17 mouse cellular contexts compared by ENCODE assay signal in the genomic region with DNA sequence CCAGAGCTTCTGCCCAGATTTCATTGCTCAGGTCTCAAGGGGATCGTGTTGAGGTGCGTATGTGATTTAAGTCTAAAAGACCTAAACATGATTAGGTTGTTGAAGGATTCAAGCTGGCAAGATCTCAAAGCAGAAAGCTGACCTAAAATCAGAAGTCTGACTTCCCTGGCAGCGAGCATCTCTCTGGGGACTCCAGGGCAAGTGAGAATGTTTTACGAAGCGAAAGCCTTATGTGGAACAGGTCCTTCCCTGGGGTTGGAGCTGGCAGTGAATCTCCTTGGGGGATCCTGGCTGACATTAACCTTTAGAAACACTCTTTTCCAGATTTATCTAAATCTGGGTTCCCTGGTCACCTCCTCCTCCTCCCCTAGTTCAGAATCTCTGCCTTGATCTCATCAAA.
DNase-seq lines count a peak whose midpoint lies in the region.
"Had no signal": no experiment of that assay in that cellular context is flagged by ENCODE, and none has a peak within 500 bp of the region (broad histone marks: within the 10 kb centered on the region; RNA-seq: fewer than 3 reads in every experiment).

No protein-coding gene starts in this region.

- no peaks in the 10 kb centered on the region for H3K9me3 ChIP-seq in heart, embryonic 10.5 days
- H3K9me3 ChIP-seq in embryonic facial prominence, embryonic 10.5 days = no peaks in the 10 kb centered on the region
- H3K9me3 ChIP-seq: embryonic facial prominence, embryonic 13.5 days; embryonic facial prominence, embryonic 15.5 days; forebrain, embryonic 10.5 days; forebrain, embryonic 12.5 days had no signal

- H3K27ac ChIP-seq in heart, embryonic 10.5 days = 0 out of 2 replicates have a peak overlapping the region, but pooled peaks have one; percentile 4
- H3K27ac ChIP-seq in brown adipose tissue, adult 24 weeks (replicated peaks; ENCODE audit: low read depth, low read length) = peak overlapping the region; percentile 74
- H3K27ac ChIP-seq in embryonic facial prominence, embryonic 10.5 days (replicated peaks) = no peak overlapping the region; the same call in 1 of the 2 replicates
- H3K27ac ChIP-seq: embryonic facial prominence, embryonic 13.5 days; embryonic facial prominence, embryonic 15.5 days; forebrain, embryonic 10.5 days; forebrain, embryonic 12.5 days had no signal

- H3K36me3 ChIP-seq in heart, embryonic 10.5 days = no peaks in the 10 kb centered on the region
- no peaks in the 10 kb centered on the region for H3K36me3 ChIP-seq in embryonic facial prominence, embryonic 10.5 days (replicated peaks)
- H3K36me3 ChIP-seq: embryonic facial prominence, embryonic 13.5 days; embryonic facial prominence, embryonic 15.5 days; forebrain, embryonic 10.5 days; forebrain, embryonic 12.5 days had no signal

- H3K4me3 ChIP-seq in heart, embryonic 10.5 days = no peak overlapping the region
- no peak overlapping the region for H3K4me3 ChIP-seq in brown adipose tissue, adult 24 weeks (ENCODE audit: insufficient read depth, low read depth, low read length)
- no peak overlapping the region for H3K4me3 ChIP-seq in embryonic facial prominence, embryonic 10.5 days
- H3K4me3 ChIP-seq: embryonic facial prominence, embryonic 13.5 days; embryonic facial prominence, embryonic 15.5 days; erythroblast, embryonic 14.5 days; forebrain, embryonic 10.5 days; forebrain, embryonic 12.5 days had no signal

- 71% methylated on average over 5 of the region's 5 CpGs for WGBS in heart, embryonic 10.5 days
- WGBS in embryonic facial prominence, embryonic 10.5 days = 79% methylated on average over 5 of the region's 5 CpGs

- H3K27me3 ChIP-seq in heart, embryonic 10.5 days (ENCODE audit: insufficient read depth, poor library complexity, severe bottlenecking) = no peaks in the 10 kb centered on the region
- H3K27me3 ChIP-seq in embryonic facial prominence, embryonic 10.5 days (replicated peaks; ENCODE audit: low read depth, poor library complexity, severe bottlenecking) = no peaks in the 10 kb centered on the region
- H3K27me3 ChIP-seq: embryonic facial prominence, embryonic 15.5 days had no signal

- DNase-seq in adrenal gland, postnatal 10 days = peak; percentile 67
- no peak for DNase-seq in adrenal gland, adult 8-10 months
- no peak for DNase-seq in heart, embryonic 10.5 days (ENCODE audit: low spot score)
- DNase-seq in heart, adult 8-10 months (ENCODE audit: low spot score) = no peak
- peak; percentile 7 for DNase-seq in embryonic facial prominence, embryonic 10.5 days (ENCODE audit: low spot score)
- no peak for DNase-seq in kidney, postnatal 10 days
- DNase-seq: cerebellum, adult 11-12 months; cerebellum, adult 2 months; cerebellum, adult 9-10 months; cerebellum, postnatal 10 days; cerebellum, postnatal 25 days had no signal

- peaks cover 25% of the 10 kb centered on the region for H3K4me1 ChIP-seq in heart, embryonic 10.5 days
- H3K4me1 ChIP-seq in brown adipose tissue, adult 24 weeks (ENCODE audit: control insufficient read depth, insufficient read depth, insufficient read length, low read length) = peaks cover 10% of the 10 kb centered on the region; the same call in 1 of the 2 replicates
- peaks cover 33% of the 10 kb centered on the region for H3K4me1 ChIP-seq in embryonic facial prominence, embryonic 10.5 days

Comparison
In these comparisons a context has a peak if more than half of its experiments do, and no peak if none do; other contexts are left out.
1. DNase-seq: peak in adrenal gland, postnatal 10 days (single experiment) and embryonic facial prominence, embryonic 10.5 days (single experiment); none in adrenal gland, adult 8-10 months (single experiment), heart, embryonic 10.5 days (single experiment), heart, adult 8-10 months (single experiment) and kidney, postnatal 10 days (single experiment).